Mouse (Mus musculus) neural tube, embryonic 11.5 days (tissue): ENCODE data around the gene Tdrd7. TPM values are rescaled to one million over a fixed set of nuclear protein-coding genes. Genes with fewer than 3 reads are reported as not detected.
A peak's percentile ranks its signal among the peaks of the same experiment; 100 is the strongest.

ENCODE experiments used
- ATAC-seq: fragments of 200-750 bp; cut with Nextera tagmentation; 2 replicates; pipeline ENCODE4 v1.8.0; 2017; ENCODE audit warnings: moderate number of reproducible peaks, mild to moderate bottlenecking, moderate TSS enrichment, moderate library complexity; ENCODE audit not compliant: insufficient read depth, low FRiP score, low TSS enrichment
- DNase-seq: peaks from one replicate; pipeline ENCODE4 v3.0.0-alpha.2; 2015; ENCODE audit warnings: low spot score
- H3K27ac ChIP-seq: fragments of 300-500 bp; sonication (generic); 2 replicates; pipeline ENCODE4 v1.5.1; 2014; ENCODE audit warnings: low read depth, mild to moderate bottlenecking, low read length
- H3K27me3 ChIP-seq: fragments of 300-500 bp; sonication (generic); 2 replicates; pipeline ENCODE4 v1.6.1; 2014; ENCODE audit warnings: mild to moderate bottlenecking, low read length, mixed read lengths; ENCODE audit not compliant: control insufficient read depth, insufficient read depth
- H3K36me3 ChIP-seq: fragments of 300-500 bp; sonication (generic); 2 replicates; pipeline ENCODE4 v1.6.1; 2014; ENCODE audit warnings: mild to moderate bottlenecking, low read length, moderate library complexity, mixed read lengths; ENCODE audit not compliant: control insufficient read depth, insufficient read depth
- H3K4me1 ChIP-seq: fragments of 300-500 bp; sonication (generic); 2 replicates; pipeline ENCODE4 v1.6.1; 2014; ENCODE audit warnings: low read length, mixed read lengths; ENCODE audit not compliant: control insufficient read depth, insufficient read depth
- H3K4me2 ChIP-seq: fragments of 300-500 bp; sonication (generic); 2 replicates; pipeline ENCODE4 v1.6.1; 2014; ENCODE audit warnings: low read depth, mild to moderate bottlenecking, moderate library complexity
- H3K4me3 ChIP-seq: fragments of 300-500 bp; sonication (generic); 2 replicates; pipeline ENCODE4 v1.5.1; 2014; ENCODE audit warnings: low read depth, low read length
- H3K9ac ChIP-seq: fragments of 300-500 bp; sonication (generic); 2 replicates; pipeline ENCODE4 v1.6.1; 2014; ENCODE audit warnings: mild to moderate bottlenecking, low read length
- H3K9me3 ChIP-seq: fragments of 300-500 bp; sonication (generic); 2 replicates; pipeline ENCODE4 v1.6.1; 2016; ENCODE audit warnings: low read length; ENCODE audit not compliant: control insufficient read depth
- WGBS: fragments of 180-500 bp; shearing (Covaris S2); extraction: QIAGEN DNeasy Blood & Tissue Kit; methylation state at CpG from one replicate; pipeline ENCODE4 v1.1.7; 2014; 5-methylcytosine and 5-hydroxymethylcytosine counted together
- polyA plus RNA-seq: library from polyadenylated mRNA; unstranded; fragments of >200 nt; fragmentation: Nextera tagmentation; extraction: Ambion mirVana; gene quantifications from 2 replicates; pipeline ENCODE4 v1.2.1, GENCODE M21; 2014

Tdrd7 gene
- polyA plus RNA-seq, 1 experiment from 2014 or later: 16.7 TPM

DNA sequence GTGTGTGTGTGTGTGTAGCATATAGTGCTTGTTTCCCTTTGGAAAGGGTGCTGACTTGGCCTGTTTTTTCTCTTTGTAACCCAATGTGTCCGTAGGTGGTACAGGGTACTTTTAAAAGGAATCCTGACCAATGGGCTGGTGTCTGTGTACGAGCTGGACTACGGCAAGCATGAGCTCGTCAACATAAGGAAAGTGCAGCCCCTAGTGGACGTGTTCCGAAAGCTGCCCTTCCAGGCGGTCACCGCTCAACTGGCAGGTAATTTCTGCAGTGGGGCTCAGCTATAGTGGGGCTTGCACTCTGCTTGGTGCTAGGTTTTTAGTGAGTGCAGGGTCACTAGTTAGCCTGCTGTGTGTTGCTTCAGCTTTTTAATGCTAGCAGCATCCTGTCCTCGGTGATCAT is 64.4 kb downstream of the Tdrd7 start:
- no peak for DNase-seq
- Histone ChIP-seq H3K27me3 (no peaks in the 10 kb centered on the region), H3K27ac (no peak overlapping the region), H3K9me3 (no peaks in the 10 kb centered on the region), H3K36me3 (no peaks in the 10 kb centered on the region), H3K4me2 (no peak overlapping the region), H3K9ac (no peak overlapping the region), H3K4me3 (no peak overlapping the region), H3K4me1 (no peaks in the 10 kb centered on the region)
- ATAC-seq: no peak
- 49% methylated on average over 9 of the region's 9 CpGs for WGBS

DNA sequence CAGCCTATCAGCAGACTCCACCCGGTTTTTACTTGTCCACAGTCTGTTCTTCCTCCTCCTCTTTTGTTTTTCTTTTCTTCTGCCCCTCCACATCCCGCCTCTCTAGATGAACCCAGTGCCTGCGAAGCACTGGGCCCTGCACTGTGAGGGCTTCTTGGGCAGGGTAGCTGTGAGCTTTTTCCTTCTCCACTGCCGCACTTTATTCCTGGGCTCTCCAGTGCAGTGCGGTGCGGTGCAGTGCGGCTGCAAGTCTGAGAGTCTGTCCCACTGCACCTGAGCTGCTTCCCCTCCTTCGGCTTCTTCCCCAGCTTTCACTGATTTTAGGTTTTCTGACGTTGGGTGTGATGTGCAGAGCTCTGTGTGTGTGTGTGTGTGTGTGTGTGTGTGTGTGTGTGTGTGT is 67.3 kb downstream of the Tdrd7 start:
- peaks cover 1% of the 10 kb centered on the region for H3K27me3 ChIP-seq
- no peak overlapping the region for H3K4me3 ChIP-seq
- H3K9me3 ChIP-seq: no peaks in the 10 kb centered on the region
- 77% methylated on average over 9 of the region's 9 CpGs for WGBS
- no peak overlapping the region for H3K9ac ChIP-seq
- H3K4me2 ChIP-seq: no peak overlapping the region
- no peak for DNase-seq
- ATAC-seq: no peak
- no peaks in the 10 kb centered on the region for H3K4me1 ChIP-seq
- no peak overlapping the region for H3K27ac ChIP-seq
- H3K36me3 ChIP-seq: no peaks in the 10 kb centered on the region

DNA sequence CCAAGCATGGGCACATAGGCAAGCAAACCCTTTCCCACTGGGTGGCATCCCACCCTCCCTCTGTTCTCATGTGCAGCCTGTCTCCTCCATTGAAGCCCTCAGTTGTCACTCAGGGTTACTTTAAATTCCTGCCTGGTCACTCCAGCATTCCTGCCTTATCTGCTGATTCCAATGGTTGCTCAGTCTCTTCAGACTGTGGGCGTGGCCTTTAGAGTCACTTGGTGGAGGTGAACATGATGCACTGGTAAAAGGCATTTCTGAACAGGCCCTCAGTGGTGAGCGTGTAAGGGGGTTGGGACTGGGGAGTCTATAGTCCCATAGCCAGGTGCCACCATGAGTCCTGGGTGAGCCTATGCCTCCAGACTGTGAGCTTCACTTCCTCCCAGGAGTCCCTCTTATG is 68.1 kb downstream of the Tdrd7 start:
- ATAC-seq (no peak), DNase-seq (no peak)
- Histone ChIP-seq H3K9me3 (no peaks in the 10 kb centered on the region), H3K9ac (no peak overlapping the region), H3K36me3 (no peaks in the 10 kb centered on the region), H3K4me1 (no peaks in the 10 kb centered on the region), H3K27me3 (peaks cover 9% of the 10 kb centered on the region), H3K4me2 (no peak overlapping the region), H3K4me3 (no peak overlapping the region), H3K27ac (no peak overlapping the region)
- WGBS: 91% methylated on average over 2 of the region's 2 CpGs

DNA sequence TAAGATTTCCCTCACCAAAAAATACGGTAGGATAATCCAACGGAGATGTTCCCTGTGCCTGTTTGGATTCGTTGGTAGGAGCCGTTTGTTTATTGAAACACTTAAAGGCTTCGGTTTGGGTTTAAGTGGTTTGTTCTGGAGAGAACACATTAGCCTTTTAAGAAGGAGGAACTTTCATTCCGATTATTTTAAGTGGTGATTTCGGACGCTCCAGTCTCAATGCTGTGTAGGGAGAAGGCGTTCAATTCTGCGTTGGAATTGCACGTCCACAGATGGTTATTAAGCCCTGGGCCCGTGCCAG is 73.4 kb downstream of the Tdrd7 start:
- peak overlapping the region; percentile 54 for H3K4me3 ChIP-seq
- ATAC-seq: no peak
- peaks cover 36% of the 10 kb centered on the region for H3K27me3 ChIP-seq
- 15% methylated on average over 12 of the region's 12 CpGs for WGBS
- H3K4me2 ChIP-seq: peak overlapping the region; percentile 96
- no peaks in the 10 kb centered on the region for H3K9me3 ChIP-seq
- H3K4me1 ChIP-seq: peaks cover 13% of the 10 kb centered on the region
- peak overlapping the region; percentile 48; the same call in 1 of the 2 replicates for H3K9ac ChIP-seq
- no peak for DNase-seq
- no peaks in the 10 kb centered on the region for H3K36me3 ChIP-seq
- H3K27ac ChIP-seq: no peak overlapping the region

DNA sequence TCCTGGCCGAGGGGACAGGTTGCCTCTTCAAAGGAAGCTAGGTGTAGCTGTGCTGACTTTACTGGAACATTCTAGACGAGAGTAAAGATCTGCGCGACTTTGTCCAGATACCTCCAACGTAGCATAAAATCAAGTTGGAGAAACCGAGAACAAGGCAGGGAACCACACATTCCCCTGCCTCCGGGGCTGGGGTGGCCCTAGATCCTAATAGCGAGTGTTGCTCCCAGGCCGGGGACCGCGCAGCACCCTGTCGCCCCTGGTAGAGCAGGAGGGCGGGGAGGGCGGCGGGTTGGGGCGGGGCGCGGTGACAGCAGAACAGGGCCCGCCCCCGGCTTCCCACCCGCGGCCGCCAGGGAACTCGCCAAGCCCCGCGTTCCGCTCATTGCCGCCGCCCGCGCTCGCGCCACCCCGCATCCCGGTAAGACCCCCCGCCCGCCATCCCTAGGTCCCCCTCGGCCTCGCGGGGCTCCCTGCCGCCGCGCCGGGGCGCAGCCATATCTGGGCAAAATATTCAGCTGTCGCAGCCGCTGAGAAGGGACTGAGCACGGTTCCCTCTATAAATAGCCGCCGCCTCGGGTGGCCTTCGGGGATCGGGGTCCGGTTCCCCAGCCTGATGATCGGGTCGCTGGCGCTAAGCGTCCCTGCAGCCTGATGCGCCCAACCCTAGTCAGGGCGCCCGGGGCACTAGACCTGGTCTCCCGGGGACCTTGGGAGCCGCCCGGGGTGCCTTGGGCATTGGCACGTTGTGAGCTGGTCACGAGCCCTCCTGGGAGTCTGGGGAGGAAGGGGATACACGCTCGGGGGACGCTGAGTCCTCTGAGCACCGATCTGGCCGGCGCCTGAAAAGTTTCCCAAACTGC is 74.0 kb downstream of the Tdrd7 start, which contains the start of gene Tmod1:
Tmod1 (plus strand) TSS at position 44 of the 860 bp plus-strand sequence.
- no peak within 1 kb of the TSS for H3K27ac ChIP-seq
- H3K9ac ChIP-seq: peak within 1 kb of the TSS; percentile 48
- H3K4me2 ChIP-seq: peak within 1 kb of the TSS; percentile 96
- peak; percentile 52 for DNase-seq
- 0% methylated on average over 60 of the region's 72 CpGs for WGBS
- 0 out of 2 replicates have a peak, but pooled peaks have one; percentile 27 for ATAC-seq
- no peaks in the 10 kb centered on the region for H3K9me3 ChIP-seq
- H3K27me3 ChIP-seq: peaks cover 36% of the 10 kb centered on the region
- peaks cover 13% of the 10 kb centered on the region for H3K4me1 ChIP-seq
- H3K36me3 ChIP-seq: no peaks in the 10 kb centered on the region
- peak within 1 kb of the TSS; percentile 54 for H3K4me3 ChIP-seq

DNA sequence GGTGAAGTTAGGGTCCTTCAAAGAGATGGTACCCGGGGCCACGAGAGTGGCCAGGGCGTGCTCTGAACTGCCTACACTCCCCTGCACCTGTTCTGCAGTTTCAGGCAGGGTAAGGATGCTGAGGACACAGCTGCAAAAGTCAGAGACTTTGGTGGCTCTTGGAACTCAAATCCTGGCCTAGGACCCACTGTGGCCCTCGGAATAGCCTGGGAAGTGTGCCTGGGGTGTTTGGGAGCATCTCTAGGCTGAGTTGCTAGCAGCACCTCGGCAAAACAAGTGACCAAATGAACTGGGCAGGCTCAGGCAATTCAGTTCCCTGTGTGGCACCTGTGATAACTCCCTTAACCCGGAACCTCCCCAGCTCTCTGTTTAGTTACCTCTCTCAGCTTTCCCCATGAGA is 74.8 kb downstream of the Tdrd7 start:
- H3K4me2 ChIP-seq: peak overlapping the region; percentile 96; the same call in 1 of the 2 replicates
- no peaks in the 10 kb centered on the region for H3K36me3 ChIP-seq
- peaks cover 36% of the 10 kb centered on the region for H3K27me3 ChIP-seq
- peaks cover 13% of the 10 kb centered on the region for H3K4me1 ChIP-seq
- ATAC-seq (no peak), DNase-seq (no peak)
- peak overlapping the region; percentile 54; the same call in 1 of the 2 replicates for H3K4me3 ChIP-seq
- H3K9ac ChIP-seq: no peak overlapping the region
- 15% methylated on average over 6 of the region's 6 CpGs for WGBS
- no peaks in the 10 kb centered on the region for H3K9me3 ChIP-seq
- no peak overlapping the region for H3K27ac ChIP-seq

DNA sequence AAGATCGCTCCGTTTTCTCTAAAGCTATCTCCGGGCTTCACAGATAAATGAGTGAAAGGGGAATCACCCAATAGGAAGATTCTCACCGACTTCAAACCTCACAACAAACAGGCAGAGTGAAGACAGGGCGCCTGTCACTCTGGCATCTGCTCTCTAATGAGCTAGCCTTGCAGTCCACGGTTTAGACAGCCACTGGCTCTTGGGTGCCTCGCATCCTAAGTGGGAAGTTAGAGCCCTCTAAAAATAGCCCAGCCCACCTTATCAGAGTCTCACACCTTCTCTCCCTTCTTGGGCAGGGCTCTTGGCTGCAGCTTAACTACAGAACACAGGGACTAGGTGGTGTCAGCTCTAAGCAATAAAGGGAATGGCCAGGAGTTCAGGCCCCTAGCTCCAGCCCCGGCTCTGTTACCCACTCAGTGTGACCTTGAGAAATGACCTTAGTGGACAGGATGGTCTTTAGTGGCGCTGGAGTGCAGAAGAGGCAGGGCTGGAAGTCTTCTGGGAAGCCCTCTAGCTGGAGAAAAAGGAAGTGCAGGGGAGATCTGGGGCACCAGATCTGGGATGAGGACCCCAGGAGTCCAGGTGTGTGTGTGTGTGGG is 75.6 kb downstream of the Tdrd7 start:
- Histone ChIP-seq H3K4me1 (peaks cover 13% of the 10 kb centered on the region), H3K27me3 (peaks cover 36% of the 10 kb centered on the region), H3K9me3 (no peaks in the 10 kb centered on the region), H3K36me3 (no peaks in the 10 kb centered on the region), H3K4me3 (no peak overlapping the region), H3K27ac (no peak overlapping the region), H3K9ac (no peak overlapping the region), H3K4me2 (no peak overlapping the region)
- no peak for DNase-seq
- 22% methylated on average over 9 of the region's 9 CpGs for WGBS
- ATAC-seq: no peak

DNA sequence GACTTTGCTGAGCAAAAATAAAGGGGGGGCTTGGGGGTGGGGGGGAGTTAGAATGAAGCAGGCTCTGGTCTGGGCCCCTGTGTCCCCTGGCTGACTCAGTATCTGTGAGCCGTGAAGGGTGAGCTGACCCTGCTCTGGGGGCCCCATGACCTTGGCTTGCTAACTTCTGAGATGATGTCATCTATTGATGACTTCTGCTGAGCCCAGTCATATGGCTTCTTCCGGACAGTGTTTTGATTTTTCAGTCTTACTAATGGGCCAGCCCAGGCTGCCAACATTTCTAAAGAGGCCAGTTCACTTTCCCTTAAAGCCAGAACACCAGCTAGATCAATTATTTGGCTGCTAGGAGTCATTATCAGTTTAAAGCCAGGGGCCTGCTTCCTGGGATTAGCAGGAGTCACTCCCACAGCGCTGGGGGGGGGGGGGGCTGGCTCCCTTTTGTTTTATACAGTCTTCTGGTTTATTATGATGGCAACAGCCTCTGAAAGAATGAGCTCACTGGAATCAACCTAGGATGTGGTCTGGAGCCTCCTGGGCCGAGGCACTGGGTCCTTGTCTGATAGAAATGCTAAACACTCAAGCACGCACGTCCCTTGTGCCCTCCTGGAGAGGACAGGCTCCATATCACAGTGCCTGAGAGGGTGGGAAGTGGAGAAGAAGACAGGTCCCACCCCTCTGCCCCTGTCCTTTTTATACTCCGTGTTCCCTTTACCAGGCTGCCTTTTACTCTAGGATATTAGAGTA is 76.8 kb downstream of the Tdrd7 start:
- H3K36me3 ChIP-seq: no peaks in the 10 kb centered on the region
- no peak for ATAC-seq
- no peak overlapping the region for H3K9ac ChIP-seq
- 30% methylated on average over 7 of the region's 7 CpGs for WGBS
- no peak overlapping the region for H3K4me2 ChIP-seq
- H3K27ac ChIP-seq: no peak overlapping the region; the same call in 1 of the 2 replicates
- H3K4me1 ChIP-seq: peaks cover 13% of the 10 kb centered on the region
- no peak overlapping the region for H3K4me3 ChIP-seq
- no peak for DNase-seq
- H3K9me3 ChIP-seq: no peaks in the 10 kb centered on the region
- H3K27me3 ChIP-seq: peaks cover 36% of the 10 kb centered on the region
